Mouse (Mus musculus) urinary bladder, adult 18-20 months (tissue): ENCODE data around the gene Rflnb.

Experiments
- DNase-seq, 2 experiments: peaks; one replicate each; pipeline ENCODE4 v3.0.0; 2022; ENCODE audit warnings: low spot score in 2 of 2, mixed read lengths in 2 of 2

Gene Rflnb

DNA sequence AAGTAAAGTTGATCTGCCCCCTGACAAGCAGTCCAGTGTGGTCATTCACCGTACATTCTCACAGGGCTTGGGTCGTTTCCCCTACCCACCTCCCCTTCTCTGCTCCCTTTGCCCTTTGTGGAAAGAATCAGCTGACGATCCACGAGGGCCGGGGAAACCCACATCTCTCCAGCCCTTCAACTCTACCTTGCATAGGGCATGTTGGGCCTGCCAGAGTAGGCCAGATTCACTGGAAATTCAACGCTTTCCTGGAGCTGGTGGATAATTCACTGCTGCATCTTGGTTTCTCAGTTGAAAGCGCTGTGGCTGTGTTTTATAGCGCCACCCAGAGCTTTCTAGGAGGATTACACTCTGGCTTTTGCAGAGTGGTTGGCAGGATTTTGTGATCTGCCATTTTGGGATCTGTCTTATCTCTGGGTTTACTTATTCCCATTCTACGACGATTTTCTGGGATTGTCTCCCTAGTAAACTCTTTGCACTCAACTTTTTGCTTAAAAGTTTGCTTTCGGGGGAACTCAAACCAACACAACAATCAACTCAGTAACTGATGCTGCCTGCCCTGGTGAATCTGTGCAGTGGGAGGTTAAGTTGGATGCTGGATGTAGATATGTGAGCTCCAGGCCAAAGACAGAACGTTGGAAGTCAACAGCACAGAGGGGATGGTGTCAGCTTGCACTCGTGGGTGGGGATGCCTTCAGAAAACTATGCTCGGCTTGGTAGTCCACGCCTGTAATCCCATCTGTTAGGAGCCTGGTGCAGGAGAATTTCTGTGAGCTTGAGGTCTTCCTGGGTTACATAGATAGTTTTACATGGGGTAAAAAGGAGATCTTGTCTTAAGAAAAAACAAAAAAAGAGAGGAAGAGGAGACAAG, 36.4 kb downstream of the Rflnb start:
- DNase-seq: no peak

DNA sequence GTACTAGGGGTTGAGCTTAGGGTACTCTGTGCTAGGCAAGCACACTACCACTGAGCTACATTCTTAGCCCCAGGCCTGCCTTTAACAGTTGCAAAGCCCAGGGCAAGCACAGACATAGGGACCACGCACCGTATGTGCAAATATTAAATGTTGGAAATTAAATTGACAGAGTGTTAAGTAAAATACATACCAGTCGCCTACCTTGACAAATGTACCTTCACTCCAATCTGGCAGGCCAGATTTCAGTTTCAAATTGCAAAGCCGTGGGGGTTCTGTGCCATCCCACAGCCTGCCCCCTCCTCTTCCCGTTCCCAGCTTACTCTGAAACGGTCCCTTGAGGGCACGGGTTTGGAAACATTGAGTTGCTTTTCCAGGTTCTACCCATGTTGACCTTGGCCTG, 41.6 kb downstream of the Rflnb start:
- no peak for DNase-seq

DNA sequence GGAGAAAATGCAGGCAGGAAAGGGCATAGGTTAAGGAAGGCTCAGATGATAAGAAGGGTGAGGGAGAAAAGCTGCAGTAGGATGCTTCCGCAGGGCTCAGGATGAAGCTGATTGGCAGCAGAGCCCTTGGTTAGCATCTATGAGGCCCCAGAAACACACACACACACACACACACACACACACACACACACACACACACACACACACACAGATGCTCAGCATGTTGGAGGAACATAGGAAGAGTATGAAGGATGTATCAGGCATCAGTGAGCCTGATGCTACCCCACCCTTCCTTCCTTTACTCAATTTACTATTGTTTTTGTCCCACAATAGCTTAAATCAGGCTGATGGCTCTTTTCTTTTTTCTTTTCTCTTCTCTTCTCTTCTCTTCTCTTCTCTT, 43.0 kb downstream of the Rflnb start:
- no peak for DNase-seq

DNA sequence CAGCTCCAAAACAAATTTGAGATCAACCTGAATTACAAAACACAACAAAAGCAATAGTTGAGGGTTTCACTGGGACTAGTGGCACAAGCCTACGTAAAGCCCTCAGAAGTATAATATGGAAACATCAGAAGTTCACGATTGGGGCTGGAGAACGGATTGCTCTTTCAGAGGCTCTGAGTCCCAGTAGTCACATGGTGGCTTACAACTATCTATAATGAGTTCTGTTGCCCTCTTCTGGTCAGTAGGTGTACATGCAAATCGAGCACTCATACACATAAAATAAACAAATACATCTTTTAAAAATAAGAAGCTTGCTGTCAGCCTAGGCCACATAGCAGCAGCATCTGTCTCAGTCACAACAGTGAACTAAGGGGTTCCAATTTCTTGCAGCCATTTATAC, 44.4 kb downstream of the Rflnb start:
- no peak for DNase-seq

DNA sequence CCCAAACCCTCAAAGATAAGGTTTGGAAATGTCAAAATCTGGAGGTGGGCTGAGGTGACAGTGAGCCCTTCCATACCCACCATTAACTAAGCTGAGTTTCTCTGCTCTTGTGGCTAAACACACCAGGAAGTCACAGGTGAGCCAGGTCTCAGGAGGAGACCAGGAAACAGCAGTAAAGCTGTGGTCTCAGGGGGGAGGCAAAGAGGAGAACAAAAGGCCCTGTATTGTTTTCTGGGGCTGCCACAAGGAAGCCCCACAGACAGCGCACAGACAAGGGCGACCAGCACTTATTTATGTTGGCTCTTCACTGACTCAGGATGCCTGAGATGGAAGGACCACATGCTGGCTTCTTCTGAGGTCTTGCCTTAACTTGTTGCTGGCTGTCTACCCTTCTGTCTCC, 47.2 kb downstream of the Rflnb start:
- DNase-seq: no peak

DNA sequence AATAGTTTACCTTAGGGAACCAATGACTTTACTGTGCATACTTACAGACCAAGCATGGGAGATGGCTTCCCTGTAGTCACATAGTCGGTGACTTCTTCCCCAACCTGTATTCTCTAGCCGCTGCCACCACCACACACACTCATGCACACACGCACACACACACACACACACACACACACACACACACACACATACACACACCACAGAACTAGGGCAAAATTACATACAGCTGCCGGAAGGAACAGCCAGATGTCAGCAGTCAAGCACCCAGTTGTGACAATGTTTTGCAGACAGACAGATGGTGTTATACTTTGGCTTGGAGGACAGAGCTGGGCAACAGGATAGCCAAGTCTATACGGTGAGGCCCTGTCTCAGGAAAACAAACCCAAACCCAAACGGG, 49.5 kb downstream of the Rflnb start:
- no peak for DNase-seq

DNA sequence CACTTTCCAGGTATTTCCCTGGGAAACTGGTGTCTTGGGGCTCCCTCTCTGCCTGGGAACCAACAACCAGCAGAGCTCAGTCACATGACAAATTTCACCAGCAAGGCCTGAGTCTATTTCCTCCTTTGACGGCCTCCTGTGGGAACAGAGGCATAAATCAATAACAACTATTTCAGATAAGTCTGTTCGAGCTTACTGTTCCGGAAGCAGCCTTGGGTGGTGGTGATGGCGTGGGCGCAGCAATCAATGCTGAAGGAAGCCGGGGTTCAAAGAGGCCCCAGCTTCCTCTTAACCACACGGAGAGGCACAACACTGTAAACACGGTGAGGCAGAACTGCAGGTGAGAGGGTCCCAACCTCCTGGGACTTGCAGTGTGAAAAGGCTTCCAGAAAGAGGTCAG, 50.8 kb downstream of the Rflnb start:
- DNase-seq: peak in 1 of 2 experiments; percentile 2

DNA sequence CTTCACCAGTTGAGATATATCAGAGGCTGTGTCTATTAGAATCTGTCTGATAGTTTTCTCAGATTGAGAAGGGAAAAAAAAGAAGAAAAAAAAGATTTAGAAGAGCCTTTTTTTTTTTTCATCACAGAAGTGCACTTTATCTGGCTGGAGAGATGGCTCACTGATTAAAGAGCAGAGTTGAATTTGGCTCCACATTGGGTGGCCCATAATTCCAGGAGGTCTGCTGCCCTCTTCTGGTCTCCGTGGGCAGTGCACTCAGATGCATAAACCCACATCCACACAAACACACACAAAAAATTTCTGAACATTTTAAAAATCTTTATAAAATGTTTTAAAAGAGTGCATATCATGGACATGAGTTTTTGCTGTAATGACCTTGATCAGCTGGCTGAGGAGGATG, 53.6 kb downstream of the Rflnb start:
- DNase-seq: no peak

DNA sequence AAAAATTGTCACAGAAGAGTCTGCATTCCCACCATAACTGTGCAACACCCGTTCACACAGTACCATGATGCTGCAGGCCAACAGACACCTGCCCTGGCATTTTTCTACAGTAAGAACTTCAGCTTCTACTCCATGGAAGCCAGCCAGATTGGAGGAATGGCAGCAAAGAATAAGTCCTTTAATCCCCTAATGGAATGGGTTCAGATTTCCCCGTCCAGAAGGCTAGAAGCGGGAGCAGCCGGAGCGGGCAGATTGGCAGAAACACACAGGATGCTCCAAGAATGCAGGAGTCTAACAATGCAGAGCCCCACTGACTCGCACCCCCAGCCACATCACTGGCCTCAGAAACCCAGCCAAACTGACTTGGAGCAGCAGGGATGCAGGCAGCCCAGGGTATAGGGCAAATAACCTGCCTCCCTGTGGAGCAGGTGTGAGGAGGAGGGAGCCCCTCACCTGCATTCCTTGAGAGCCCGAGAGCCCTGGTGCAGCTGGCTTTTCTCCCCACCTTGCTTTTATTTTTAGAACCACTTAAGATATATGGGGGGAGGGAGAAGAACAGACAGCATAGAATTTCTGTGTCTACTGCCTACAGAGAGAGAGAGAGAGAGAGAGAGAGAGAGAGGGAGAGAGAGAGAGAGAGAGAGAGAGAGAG, 54.5 kb downstream of the Rflnb start:
- no peak for DNase-seq

DNA sequence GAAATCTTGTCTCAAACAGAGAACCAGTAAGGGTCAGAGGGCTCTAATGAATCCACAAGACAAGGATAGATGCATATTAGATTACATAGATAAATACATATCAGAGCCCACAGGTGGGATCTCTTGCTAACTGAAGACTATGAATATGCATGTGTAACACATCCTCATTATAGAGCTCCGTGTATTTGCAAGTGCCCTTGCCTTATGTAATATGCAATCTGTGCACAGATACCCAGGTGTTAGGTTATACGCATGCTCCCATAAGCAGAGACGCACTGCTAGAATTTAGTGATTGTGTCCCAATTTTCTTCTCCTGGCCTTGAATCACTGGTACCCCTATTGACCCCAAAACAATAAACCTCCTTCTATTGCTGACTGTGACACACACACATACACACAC, 55.4 kb downstream of the Rflnb start:
- DNase-seq: no peak

DNA sequence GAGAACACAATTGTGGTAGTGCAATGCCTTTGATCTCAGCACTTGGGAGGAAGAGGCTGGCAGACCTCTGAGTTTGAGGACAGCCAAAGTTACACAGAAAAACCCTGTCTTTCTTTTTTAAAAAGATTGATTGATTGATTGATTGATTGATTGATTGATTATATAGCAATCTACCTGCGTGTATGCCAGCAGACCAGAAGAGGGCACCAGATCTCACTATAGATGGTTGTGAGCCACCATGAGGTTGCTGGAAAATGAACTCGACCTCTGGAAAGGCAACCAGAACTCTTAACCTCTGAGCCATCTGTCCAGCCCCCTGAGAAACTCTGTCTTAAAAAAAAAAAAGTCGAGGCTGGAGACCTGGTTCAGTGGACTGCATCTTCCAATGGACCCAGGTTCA, 57.0 kb downstream of the Rflnb start:
- DNase-seq: no peak
